Mouse (Mus musculus) right cerebral cortex, postnatal 36 days (tissue): ENCODE data around the gene Mta1.
A peak's percentile ranks its signal among the peaks of the same experiment; 100 is the strongest.

ENCODE experiments used
- DNase-seq, 2 experiments: peaks; one replicate each; pipeline ENCODE4 v3.0.0; 2022; ENCODE audit warnings: low spot score in 2 of 2, mixed read lengths in 1 of 2

Gene Mta1

GRCm38 (mm10) chr12:113098530-113099151, 563 bp downstream of the Mta1 start:
- DNase-seq = no peak

GRCm38 (mm10) chr12:113099470-113100237, 1.6 kb downstream of the Mta1 start:
- DNase-seq = no peak

GRCm38 (mm10) chr12:113100448-113101076, 2.5 kb downstream of the Mta1 start:
- no peak for DNase-seq

- DNase-seq = no peak
Measured at GRCm38 (mm10) chr12:113101251-113101960, 3.3 kb downstream of the Mta1 start.

- DNase-seq = no peak
Measured at GRCm38 (mm10) chr12:113102461-113102860, 4.4 kb downstream of the Mta1 start.

- DNase-seq = no peak
Measured at GRCm38 (mm10) chr12:113103846-113104451, 5.9 kb downstream of the Mta1 start.

- no peak for DNase-seq
Measured at GRCm38 (mm10) chr12:113106386-113106785, 8.3 kb downstream of the Mta1 start.

GRCm38 (mm10) chr12:113107431-113108124, 9.5 kb downstream of the Mta1 start:
- DNase-seq = no peak

GRCm38 (mm10) chr12:113108528-113109283, 10.6 kb downstream of the Mta1 start:
- DNase-seq = no peak

- DNase-seq = no peak
Measured at GRCm38 (mm10) chr12:113109801-113110200, 11.7 kb downstream of the Mta1 start.

GRCm38 (mm10) chr12:113114141-113114540, 16.1 kb downstream of the Mta1 start:
- DNase-seq = no peak

GRCm38 (mm10) chr12:113114856-113115538, 16.9 kb downstream of the Mta1 start:
- no peak for DNase-seq

GRCm38 (mm10) chr12:113119516-113120410, 21.7 kb downstream of the Mta1 start:
- peak in 1 of 2 experiments; percentile 57 for DNase-seq

GRCm38 (mm10) chr12:113124726-113125125, 26.6 kb downstream of the Mta1 start:
- no peak for DNase-seq

GRCm38 (mm10) chr12:113130732-113131131, 32.7 kb downstream of the Mta1 start:
- DNase-seq = no peak

- no peak for DNase-seq
Measured at GRCm38 (mm10) chr12:113131601-113132000, 33.5 kb downstream of the Mta1 start.

GRCm38 (mm10) chr12:113132567-113132966, 34.5 kb downstream of the Mta1 start:
- no peak for DNase-seq

- no peak for DNase-seq
Measured at GRCm38 (mm10) chr12:113133260-113133659, 35.2 kb downstream of the Mta1 start.
